8 mouse cellular contexts compared by ENCODE assay signal in the genomic region with DNA sequence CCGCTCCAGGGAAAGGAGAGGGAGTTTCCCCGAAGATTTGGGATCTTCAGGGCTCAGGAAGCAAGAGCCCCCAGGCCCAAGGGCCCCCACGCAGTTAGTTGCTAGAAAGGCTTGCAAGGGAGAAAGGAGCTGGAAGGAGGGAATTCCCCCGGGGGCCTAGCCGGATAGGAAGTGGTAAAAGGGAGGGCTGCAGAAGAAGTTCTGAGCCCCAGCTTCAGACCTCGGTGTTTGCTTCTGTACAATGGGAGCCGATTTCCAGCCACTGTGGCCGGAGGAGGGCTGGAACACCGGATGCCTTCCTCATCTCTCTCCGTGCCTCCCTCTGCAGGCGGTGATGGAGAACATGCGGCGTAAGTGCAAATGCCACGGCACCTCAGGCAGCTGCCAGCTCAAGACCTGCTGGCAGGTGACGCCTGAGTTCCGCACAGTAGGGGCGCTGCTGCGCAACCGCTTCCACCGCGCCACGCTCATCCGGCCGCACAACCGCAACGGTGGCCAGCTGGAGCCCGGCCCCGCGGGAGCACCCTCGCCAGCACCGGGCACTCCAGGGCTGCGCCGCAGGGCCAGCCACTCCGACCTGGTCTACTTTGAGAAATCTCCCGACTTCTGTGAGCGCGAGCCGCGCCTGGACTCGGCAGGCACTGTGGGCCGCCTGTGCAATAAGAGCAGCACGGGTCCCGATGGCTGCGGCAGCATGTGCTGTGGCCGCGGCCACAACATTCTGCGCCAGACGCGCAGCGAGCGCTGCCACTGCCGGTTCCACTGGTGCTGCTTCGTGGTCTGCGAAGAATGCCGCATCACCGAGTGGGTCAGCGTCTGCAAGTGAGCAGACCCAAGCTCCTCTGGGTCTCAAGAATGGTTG. TPM values are rescaled to one million over a fixed set of nuclear protein-coding genes. Genes with fewer than 3 reads are reported as not detected.
A peak's percentile ranks its signal among the peaks of the same experiment; 100 is the strongest.
DNase-seq lines count a peak whose midpoint lies in the region; ATAC-seq and TF ChIP-seq lines count a peak whose summit lies in the region.

No protein-coding gene starts in this region.

- H3K4me3 ChIP-seq in bone marrow, adult 2 months (replicated peaks; ENCODE audit: control insufficient read depth, low read depth, low read length): peak overlapping the region; percentile 36
- H3K4me3 ChIP-seq in forebrain, embryonic 10.5 days: peak overlapping the region; percentile 58
- H3K4me3 ChIP-seq in heart, postnatal 0 days (ENCODE audit: low read depth, low read length): peak overlapping the region; percentile 44
- H3K4me3 ChIP-seq in thymus, adult 2 months (ENCODE audit: control insufficient read depth, insufficient read depth, low read length): peak overlapping the region; percentile 30

- no peaks in the 10 kb centered on the region for H3K9me3 ChIP-seq in forebrain, embryonic 10.5 days
- H3K9me3 ChIP-seq in heart, postnatal 0 days (replicated peaks; ENCODE audit: control insufficient read depth, low read length): no peaks in the 10 kb centered on the region

- peak; percentile 53; the same call in 1 of the 2 replicates for TF ChIP-seq CTCF in bone marrow, adult 2 months (IDR thresholded peaks at IDR 0.05; ENCODE audit: control insufficient read depth, insufficient read depth, low read length)
- TF ChIP-seq CTCF in heart, postnatal 0 days (IDR thresholded peaks at IDR 0.05; ENCODE audit: low read depth): peak; percentile 56
- TF ChIP-seq CTCF in thymus, adult 2 months (IDR thresholded peaks at IDR 0.05; ENCODE audit: borderline replicate concordance, control insufficient read depth, extremely low read depth, insufficient read depth, low read length, poor library complexity): peak; percentile 80; the same call in 1 of the 2 replicates

- peaks cover 100% of the 10 kb centered on the region for H3K27me3 ChIP-seq in forebrain, embryonic 10.5 days (ENCODE audit: poor library complexity, severe bottlenecking)
- H3K27me3 ChIP-seq in heart, postnatal 0 days (ENCODE audit: control insufficient read depth, insufficient read depth, low read length): peaks cover 99% of the 10 kb centered on the region
- H3K27me3 ChIP-seq in thymus, adult 2 months (ENCODE audit: control insufficient read depth, insufficient read depth, low read length): peaks cover 30% of the 10 kb centered on the region; the same call in 1 of the 2 replicates

- H3K4me2 ChIP-seq in heart, postnatal 0 days (ENCODE audit: low read depth, low read length): peak overlapping the region; percentile 71

- TF ChIP-seq EP300 in heart, postnatal 0 days (IDR thresholded peaks at IDR 0.05; ENCODE audit: low read depth): no peak

- 1% methylated on average over 57 of the region's 57 CpGs for WGBS in bone marrow, adult 2 months
- WGBS in forebrain, embryonic 10.5 days: under 1% methylated on average over 57 of the region's 57 CpGs
- under 1% methylated on average over 57 of the region's 57 CpGs for WGBS in heart, postnatal 0 days
- 2% methylated on average over 57 of the region's 57 CpGs for WGBS in thymus, adult 2 months

- no peaks in the 10 kb centered on the region; the same call in 1 of the 2 replicates for H3K4me1 ChIP-seq in bone marrow, adult 2 months (ENCODE audit: control insufficient read depth, insufficient read depth, low read length)
- peaks cover 79% of the 10 kb centered on the region for H3K4me1 ChIP-seq in forebrain, embryonic 10.5 days
- no peaks in the 10 kb centered on the region for H3K4me1 ChIP-seq in heart, postnatal 0 days (ENCODE audit: control insufficient read depth, insufficient read depth)
- H3K4me1 ChIP-seq in thymus, adult 2 months (replicated peaks; ENCODE audit: control insufficient read depth, insufficient read depth, low read length): peaks cover 36% of the 10 kb centered on the region

- peak; percentile 9; the same call in 1 of the 2 replicates for TF ChIP-seq POLR2A in bone marrow, adult 2 months (IDR thresholded peaks at IDR 0.05; ENCODE audit: borderline replicate concordance, control insufficient read depth, low read depth, low read length)
- 0 out of 2 replicates have a peak, but pooled peaks have one; percentile 13 for TF ChIP-seq POLR2A in thymus, adult 2 months (IDR thresholded peaks at IDR 0.05; ENCODE audit: control insufficient read depth, extremely low read depth, insufficient read depth, low read length, poor library complexity)

- peak; percentile 60 to 64 for DNase-seq in CD8-positive naive resting alpha-beta T cell, adult 2 months (ENCODE audit: low read depth in 2 of 2, low spot score in 2 of 2)
- DNase-seq in forebrain, embryonic 10.5 days (ENCODE audit: extremely low spot score, low spot score): peak; percentile 76
- DNase-seq in heart, postnatal 0 days (ENCODE audit: low spot score): peak; percentile 75
- peak; percentile 81 to 89 for DNase-seq in kidney, postnatal 25 days
- peak; percentile 69 for DNase-seq in lung, postnatal 10 days
- DNase-seq in ovary, postnatal 14 days (ENCODE audit: low spot score): peak; percentile 41
- peak; percentile 85 for DNase-seq in thymus, adult 2 months

- H3K27ac ChIP-seq in bone marrow, adult 2 months (ENCODE audit: control insufficient read depth, insufficient read depth, low read depth, low read length, poor library complexity): no peak overlapping the region; the same call in 1 of the 2 replicates
- H3K27ac ChIP-seq in forebrain, embryonic 10.5 days: peak overlapping the region; percentile 53
- no peak overlapping the region for H3K27ac ChIP-seq in heart, postnatal 0 days (ENCODE audit: low read depth)
- no peak overlapping the region for H3K27ac ChIP-seq in thymus, adult 2 months (ENCODE audit: control insufficient read depth, insufficient read depth, low read length)

- ATAC-seq in heart, postnatal 0 days (ENCODE audit: insufficient read depth, low read depth): peak; percentile 71

- H3K9ac ChIP-seq in heart, postnatal 0 days (replicated peaks; ENCODE audit: low read depth, low read length): no peak overlapping the region

- no peaks in the 10 kb centered on the region for H3K36me3 ChIP-seq in forebrain, embryonic 10.5 days (replicated peaks)
- H3K36me3 ChIP-seq in heart, postnatal 0 days (replicated peaks; ENCODE audit: control insufficient read depth, insufficient read depth, low read length): no peaks in the 10 kb centered on the region
- H3K36me3 ChIP-seq in thymus, adult 2 months (ENCODE audit: control insufficient read depth, insufficient read depth, low read length): no peaks in the 10 kb centered on the region

RNA-seq across cellular contexts. Expression of a gene that starts 11.7 kb away (rescaled TPM):
- not detected in 2 replicates for polyA plus RNA-seq in bone marrow, adult 2 months (2011; ENCODE audit: insufficient read depth, insufficient read length, low replicate concordance, missing spikeins)
- polyA plus RNA-seq in forebrain, embryonic 10.5 days (2016; fragmentation: Nextera tagmentation; extraction: Ambion mirVana): 0.65 and 0.92 TPM in 2 replicates
- total RNA-seq in heart, postnatal 0 days (2014; rRNA removed; ENCODE audit: low replicate concordance): not detected in 2 replicates
- polyA plus RNA-seq in heart, postnatal 0 days (2015; fragmentation: Nextera tagmentation; extraction: Ambion mirVana): not detected in 2 replicates
- 5.0 and 5.3 TPM in 2 replicates for polyA plus RNA-seq in thymus, adult 2 months (2012; rRNA removed)

RNA-seq across cellular contexts. Expression of a gene that starts 31.3 kb away (rescaled TPM):
- not detected in 2 replicates for polyA plus RNA-seq in bone marrow, adult 2 months (2011; ENCODE audit: insufficient read depth, insufficient read length, low replicate concordance, missing spikeins)
- polyA plus RNA-seq in forebrain, embryonic 10.5 days (2016; fragmentation: Nextera tagmentation; extraction: Ambion mirVana): 9.1 and 10.6 TPM in 2 replicates
- total RNA-seq in heart, postnatal 0 days (2014; rRNA removed; ENCODE audit: low replicate concordance): 0.23 and 0.88 TPM in 2 replicates
- polyA plus RNA-seq in heart, postnatal 0 days (2015; fragmentation: Nextera tagmentation; extraction: Ambion mirVana): 0.11 and 0.21 TPM in 2 replicates
- polyA plus RNA-seq in thymus, adult 2 months (2012; rRNA removed): 1.8 and 1.9 TPM in 2 replicates

RNA-seq across cellular contexts. Expression of a gene that starts 51.7 kb away (rescaled TPM):
- polyA plus RNA-seq in bone marrow, adult 2 months (2011; ENCODE audit: insufficient read depth, insufficient read length, low replicate concordance, missing spikeins): not detected in 2 replicates
- polyA plus RNA-seq in forebrain, embryonic 10.5 days (2016; fragmentation: Nextera tagmentation; extraction: Ambion mirVana): 0.22 and 0.25 TPM in 2 replicates
- total RNA-seq in heart, postnatal 0 days (2014; rRNA removed; ENCODE audit: low replicate concordance): not detected in 2 replicates
- not detected in 2 replicates for polyA plus RNA-seq in heart, postnatal 0 days (2015; fragmentation: Nextera tagmentation; extraction: Ambion mirVana)
- 0.31 and 0.34 TPM in 2 replicates for polyA plus RNA-seq in thymus, adult 2 months (2012; rRNA removed)

RNA-seq across cellular contexts. Expression of a gene that starts 54.0 kb away (rescaled TPM):
- polyA plus RNA-seq in bone marrow, adult 2 months (2011; ENCODE audit: insufficient read depth, insufficient read length, low replicate concordance, missing spikeins): 0.52 TPM in 1 of 2 replicates, not detected in the other
- polyA plus RNA-seq in forebrain, embryonic 10.5 days (2016; fragmentation: Nextera tagmentation; extraction: Ambion mirVana): 0.20 TPM in 1 of 2 replicates, not detected in the other
- total RNA-seq in heart, postnatal 0 days (2014; rRNA removed; ENCODE audit: low replicate concordance): 2.4 and 9.6 TPM in 2 replicates
- 2.0 and 2.5 TPM in 2 replicates for polyA plus RNA-seq in heart, postnatal 0 days (2015; fragmentation: Nextera tagmentation; extraction: Ambion mirVana)
- 0.10 and 0.38 TPM in 2 replicates for polyA plus RNA-seq in thymus, adult 2 months (2012; rRNA removed)
